Mouse (Mus musculus) heart, postnatal 10 days (tissue): ENCODE results near the gene Gm49342. TPM values are rescaled to one million over a fixed set of nuclear protein-coding genes. Genes with fewer than 3 reads are reported as not detected.
"Not testable (repeated sequence)": the region's sequence is repeated elsewhere in the genome, so short reads cannot be mapped to it uniquely, and the experiment has no call there.

Experiments
- DNase-seq, 2 experiments: peaks; one replicate each; pipeline ENCODE4 v3.0.0; 2021
- intact Hi-C: fragments of 180-260 bp; cut with DNase I; formaldehyde crosslinking; loops from one replicate; pipeline ENCODE4 v1.15.1; 2025
- total RNA-seq, 2 experiments: library from RNA; stranded (reverse); gene quantifications; 2 replicates each; pipeline ENCODE4 v1.2.3; 2021

Gene Gm49342
- total RNA-seq, 2 experiments from 2014 or later: 13.0 to 14.4 TPM

- intact Hi-C loops: loop anchor here (2.0 to 5.0 kb wide), 2 partner anchors 14 to 131 kb away; partner anchors contain the start of gene Gm49342
- peak; percentile 99 to 100 for DNase-seq
Observed at GRCm38 (mm10) chr14:50930754-50931492, 13.4 kb upstream of the Gm49342 start, which contains the start of the genes Pip4p1 and Pnp. Gene Pip4p1 (minus strand): TSS chr14:50930856. Gene Pnp (plus strand): TSS chr14:50931082.

GRCm38 (mm10) chr14:50931493-50932020, 12.8 kb upstream of the Gm49342 start:
- DNase-seq: peak in 1 of 2 experiments; percentile 9
- intact Hi-C loops: loop anchor here (2.0 to 5.0 kb wide), 2 partner anchors 13 to 131 kb away; partner anchors contain the start of gene Gm49342

- intact Hi-C loops: no loop called here
- no peak for DNase-seq
Observed at GRCm38 (mm10) chr14:50936649-50937048, 7.7 kb upstream of the Gm49342 start.

- no peak for DNase-seq
- intact Hi-C loops: no loop called here
Observed at GRCm38 (mm10) chr14:50938119-50938908, 6.0 kb upstream of the Gm49342 start.

GRCm38 (mm10) chr14:50938940-50939339, 5.4 kb upstream of the Gm49342 start:
- intact Hi-C loops: no loop called here
- DNase-seq: no peak

GRCm38 (mm10) chr14:50944668-50945033, 334 bp downstream of the Gm49342 start:
- intact Hi-C loops: loop anchor here (2.0 to 5.0 kb wide), 2 partner anchors 14 to 68 kb away; partner anchors contain the start of genes Pip4p1 and Pnp
- DNase-seq: not testable (repeated sequence)

GRCm38 (mm10) chr14:50945081-50945480, 764 bp downstream of the Gm49342 start:
- intact Hi-C loops: loop anchor here (2.0 kb wide), 1 partner anchor 14 kb away; the partner anchor contains the start of genes Pip4p1 and Pnp
- not testable (repeated sequence) for DNase-seq

GRCm38 (mm10) chr14:50945526-50945925, 1.2 kb downstream of the Gm49342 start:
- intact Hi-C loops: loop anchor here (2.0 kb wide), 1 partner anchor 15 kb away; the partner anchor contains the start of genes Pip4p1 and Pnp

GRCm38 (mm10) chr14:50955487-50955886, 11.2 kb downstream of the Gm49342 start:
- DNase-seq: peak in 1 of 2 experiments; percentile 13
- intact Hi-C loops: loop anchor here (5.0 kb wide), 1 partner anchor 107 kb away; no protein-coding TSS in a partner anchor

More at GRCm38 (mm10) chr14:50945526-50945925, 1.2 kb downstream of the Gm49342 start:
- DNase-seq: not testable (repeated sequence)

GRCm38 (mm10) chr14:50955942-50956508, 11.7 kb downstream of the Gm49342 start, which contains the start of gene Pnp2:
Gene Pnp2 (plus strand): TSS chr14:50955992.
- peak; percentile 62 to 66 for DNase-seq
- intact Hi-C loops: loop anchor here (5.0 kb wide), 1 partner anchor 106 kb away; no protein-coding TSS in a partner anchor

GRCm38 (mm10) chr14:50956724-50957123, 12.4 kb downstream of the Gm49342 start:
- not testable (repeated sequence) for DNase-seq
- intact Hi-C loops: loop anchor here (5.0 kb wide), 1 partner anchor 106 kb away; no protein-coding TSS in a partner anchor

GRCm38 (mm10) chr14:50957146-50957545, 12.8 kb downstream of the Gm49342 start:
- intact Hi-C loops: loop anchor here (5.0 kb wide), 1 partner anchor 105 kb away; no protein-coding TSS in a partner anchor
- not testable (repeated sequence) for DNase-seq

- intact Hi-C loops: loop anchor here (5.0 kb wide), 1 partner anchor 104 kb away; no protein-coding TSS in a partner anchor
- DNase-seq: not testable (repeated sequence)
Observed at GRCm38 (mm10) chr14:50958289-50958995, 14.1 kb downstream of the Gm49342 start.

- no peak for DNase-seq
- intact Hi-C loops: no loop called here
Observed at GRCm38 (mm10) chr14:50968216-50968980, 24.1 kb downstream of the Gm49342 start.

GRCm38 (mm10) chr14:50969041-50969440, 24.7 kb downstream of the Gm49342 start:
- intact Hi-C loops: no loop called here
- DNase-seq: peak in 1 of 2 experiments; percentile 13

- peak; percentile 37 to 40 for DNase-seq
- intact Hi-C loops: no loop called here
Observed at GRCm38 (mm10) chr14:50969558-50970544, 25.5 kb downstream of the Gm49342 start.

- no peak for DNase-seq
Observed at GRCm38 (mm10) chr14:50970822-50971221, 26.5 kb downstream of the Gm49342 start.

More at GRCm38 (mm10) chr14:50970822-50971221, 26.5 kb downstream of the Gm49342 start:
- intact Hi-C loops: no loop called here
